Mouse (Mus musculus): Measurements from ENCODE around the gene Plcg1. TPM values are rescaled to one million over a fixed set of nuclear protein-coding genes. Genes with fewer than 3 reads are reported as not detected.

The Plcg1 gene
- polyA plus RNA-seq, 1 experiment from 2014 or later: 46.0 TPM

- no peak overlapping the region for H3K27ac ChIP-seq (ENCODE audit: low read length)
- H3K4me2 ChIP-seq (ENCODE audit: low read depth, low read length): no peak overlapping the region
- H3K27me3 ChIP-seq (ENCODE audit: control insufficient read depth, insufficient read depth, low read depth, low read length): no peaks in the 10 kb centered on the region
- H3K4me1 ChIP-seq (replicated peaks; ENCODE audit: control insufficient read depth, insufficient read depth, low read length): peaks cover 10% of the 10 kb centered on the region; the same call in 1 of the 2 replicates
- 78% methylated on average over 4 of the region's 4 CpGs for WGBS
- H3K4me3 ChIP-seq (ENCODE audit: low read length): no peak overlapping the region
- no peaks in the 10 kb centered on the region for H3K9me3 ChIP-seq (ENCODE audit: control insufficient read depth, low read length)
- H3K9ac ChIP-seq (ENCODE audit: low read length): no peak overlapping the region
- H3K36me3 ChIP-seq (ENCODE audit: control insufficient read depth, insufficient read depth, low read length): peaks cover 29% of the 10 kb centered on the region
- no peak for ATAC-seq (ENCODE audit: low read depth)
Observed at GRCm38 (mm10) chr2:160723613-160724375, 7.3 kb upstream of the Plcg1 start.

- Histone ChIP-seq H3K4me2 (ENCODE audit: low read depth, low read length) (no peak overlapping the region), H3K4me1 (replicated peaks; ENCODE audit: control insufficient read depth, insufficient read depth, low read length) (peaks cover 7% of the 10 kb centered on the region; the same call in 1 of the 2 replicates), H3K4me3 (ENCODE audit: low read length) (no peak overlapping the region), H3K9ac (ENCODE audit: low read length) (no peak overlapping the region), H3K9me3 (ENCODE audit: control insufficient read depth, low read length) (no peaks in the 10 kb centered on the region), H3K27ac (ENCODE audit: low read length) (no peak overlapping the region), H3K36me3 (ENCODE audit: control insufficient read depth, insufficient read depth, low read length) (peaks cover 25% of the 10 kb centered on the region), H3K27me3 (ENCODE audit: control insufficient read depth, insufficient read depth, low read depth, low read length) (no peaks in the 10 kb centered on the region)
- WGBS: 86% methylated on average over 5 of the region's 5 CpGs
- ATAC-seq (ENCODE audit: low read depth): no peak
Observed at GRCm38 (mm10) chr2:160724536-160724935, 6.6 kb upstream of the Plcg1 start.

- peak overlapping the region; percentile 7 for H3K27ac ChIP-seq (ENCODE audit: low read length)
- no peak overlapping the region for H3K4me2 ChIP-seq (ENCODE audit: low read depth, low read length)
- ATAC-seq (ENCODE audit: low read depth): no peak
- H3K9me3 ChIP-seq (ENCODE audit: control insufficient read depth, low read length): no peaks in the 10 kb centered on the region
- H3K9ac ChIP-seq (ENCODE audit: low read length): no peak overlapping the region
- peaks cover 15% of the 10 kb centered on the region for H3K4me1 ChIP-seq (replicated peaks; ENCODE audit: control insufficient read depth, insufficient read depth, low read length)
- peaks cover 15% of the 10 kb centered on the region for H3K36me3 ChIP-seq (ENCODE audit: control insufficient read depth, insufficient read depth, low read length)
- 61% methylated on average over 6 of the region's 6 CpGs for WGBS
- H3K27me3 ChIP-seq (ENCODE audit: control insufficient read depth, insufficient read depth, low read depth, low read length): no peaks in the 10 kb centered on the region
- H3K4me3 ChIP-seq (ENCODE audit: low read length): no peak overlapping the region
Observed at GRCm38 (mm10) chr2:160725877-160726864, 4.9 kb upstream of the Plcg1 start.

GRCm38 (mm10) chr2:160728972-160729371 lies 2.1 kb upstream of the Plcg1 start:
- Histone ChIP-seq H3K4me3 (ENCODE audit: low read length) (no peak overlapping the region), H3K27me3 (ENCODE audit: control insufficient read depth, insufficient read depth, low read depth, low read length) (no peaks in the 10 kb centered on the region), H3K36me3 (ENCODE audit: control insufficient read depth, insufficient read depth, low read length) (peaks cover 6% of the 10 kb centered on the region), H3K4me1 (replicated peaks; ENCODE audit: control insufficient read depth, insufficient read depth, low read length) (peaks cover 30% of the 10 kb centered on the region), H3K4me2 (ENCODE audit: low read depth, low read length) (no peak overlapping the region), H3K9me3 (ENCODE audit: control insufficient read depth, low read length) (no peaks in the 10 kb centered on the region), H3K9ac (ENCODE audit: low read length) (no peak overlapping the region), H3K27ac (ENCODE audit: low read length) (no peak overlapping the region)
- no peak for ATAC-seq (ENCODE audit: low read depth)
- 84% methylated on average over 3 of the region's 3 CpGs for WGBS

GRCm38 (mm10) chr2:160729436-160729835 lies 1.7 kb upstream of the Plcg1 start:
- no peak overlapping the region for H3K4me2 ChIP-seq (ENCODE audit: low read depth, low read length)
- no peaks in the 10 kb centered on the region for H3K9me3 ChIP-seq (ENCODE audit: control insufficient read depth, low read length)
- ATAC-seq (ENCODE audit: low read depth): no peak
- H3K36me3 ChIP-seq (ENCODE audit: control insufficient read depth, insufficient read depth, low read length): peaks cover 2% of the 10 kb centered on the region
- no peak overlapping the region for H3K27ac ChIP-seq (ENCODE audit: low read length)
- H3K9ac ChIP-seq (ENCODE audit: low read length): no peak overlapping the region
- 41% methylated on average over 2 of the region's 2 CpGs for WGBS
- no peaks in the 10 kb centered on the region for H3K27me3 ChIP-seq (ENCODE audit: control insufficient read depth, insufficient read depth, low read depth, low read length)
- H3K4me1 ChIP-seq (replicated peaks; ENCODE audit: control insufficient read depth, insufficient read depth, low read length): peaks cover 34% of the 10 kb centered on the region
- H3K4me3 ChIP-seq (ENCODE audit: low read length): no peak overlapping the region

GRCm38 (mm10) chr2:160729851-160730796 lies 976 bp upstream of the Plcg1 start:
- 23% methylated on average over 17 of the region's 17 CpGs for WGBS
- no peaks in the 10 kb centered on the region for H3K27me3 ChIP-seq (ENCODE audit: control insufficient read depth, insufficient read depth, low read depth, low read length)
- H3K4me3 ChIP-seq (ENCODE audit: low read length): peak overlapping the region; percentile 93
- H3K36me3 ChIP-seq (ENCODE audit: control insufficient read depth, insufficient read depth, low read length): no peaks in the 10 kb centered on the region; the same call in 1 of the 2 replicates
- H3K27ac ChIP-seq (ENCODE audit: low read length): no peak overlapping the region
- H3K4me1 ChIP-seq (replicated peaks; ENCODE audit: control insufficient read depth, insufficient read depth, low read length): peaks cover 40% of the 10 kb centered on the region
- ATAC-seq (ENCODE audit: low read depth): no peak
- H3K9me3 ChIP-seq (ENCODE audit: control insufficient read depth, low read length): no peaks in the 10 kb centered on the region
- peak overlapping the region; percentile 90 for H3K4me2 ChIP-seq (ENCODE audit: low read depth, low read length)
- peak overlapping the region; percentile 98 for H3K9ac ChIP-seq (ENCODE audit: low read length)

- H3K4me2 ChIP-seq (ENCODE audit: low read depth, low read length): peak overlapping the region; percentile 90
- H3K27me3 ChIP-seq (ENCODE audit: control insufficient read depth, insufficient read depth, low read depth, low read length): no peaks in the 10 kb centered on the region
- no peaks in the 10 kb centered on the region; the same call in 1 of the 2 replicates for H3K36me3 ChIP-seq (ENCODE audit: control insufficient read depth, insufficient read depth, low read length)
- no peaks in the 10 kb centered on the region for H3K9me3 ChIP-seq (ENCODE audit: control insufficient read depth, low read length)
- peak overlapping the region; percentile 98 for H3K9ac ChIP-seq (ENCODE audit: low read length)
- ATAC-seq (ENCODE audit: low read depth): no peak; the same call in 1 of the 2 replicates
- H3K4me1 ChIP-seq (replicated peaks; ENCODE audit: control insufficient read depth, insufficient read depth, low read length): peaks cover 41% of the 10 kb centered on the region
- H3K4me3 ChIP-seq (ENCODE audit: low read length): peak overlapping the region; percentile 93
- 6% methylated on average over 19 of the region's 19 CpGs for WGBS
- H3K27ac ChIP-seq (ENCODE audit: low read length): peak overlapping the region; percentile 96; the same call in 1 of the 2 replicates
Observed at GRCm38 (mm10) chr2:160730797-160731116, 343 bp upstream of the Plcg1 start.

GRCm38 (mm10) chr2:160731839-160732261 lies 750 bp downstream of the Plcg1 start:
- H3K9ac ChIP-seq (ENCODE audit: low read length): peak overlapping the region; percentile 98
- no peaks in the 10 kb centered on the region for H3K9me3 ChIP-seq (ENCODE audit: control insufficient read depth, low read length)
- H3K36me3 ChIP-seq (ENCODE audit: control insufficient read depth, insufficient read depth, low read length): peaks cover 6% of the 10 kb centered on the region; the same call in 1 of the 2 replicates
- ATAC-seq (ENCODE audit: low read depth): peak; percentile 39
- 0% methylated on average over 27 of the region's 32 CpGs for WGBS
- H3K27me3 ChIP-seq (ENCODE audit: control insufficient read depth, insufficient read depth, low read depth, low read length): no peaks in the 10 kb centered on the region
- peak overlapping the region; percentile 90 for H3K4me2 ChIP-seq (ENCODE audit: low read depth, low read length)
- H3K4me3 ChIP-seq (ENCODE audit: low read length): peak overlapping the region; percentile 93
- peaks cover 43% of the 10 kb centered on the region for H3K4me1 ChIP-seq (replicated peaks; ENCODE audit: control insufficient read depth, insufficient read depth, low read length)
- H3K27ac ChIP-seq (ENCODE audit: low read length): peak overlapping the region; percentile 96
